In the genomic region with DNA sequence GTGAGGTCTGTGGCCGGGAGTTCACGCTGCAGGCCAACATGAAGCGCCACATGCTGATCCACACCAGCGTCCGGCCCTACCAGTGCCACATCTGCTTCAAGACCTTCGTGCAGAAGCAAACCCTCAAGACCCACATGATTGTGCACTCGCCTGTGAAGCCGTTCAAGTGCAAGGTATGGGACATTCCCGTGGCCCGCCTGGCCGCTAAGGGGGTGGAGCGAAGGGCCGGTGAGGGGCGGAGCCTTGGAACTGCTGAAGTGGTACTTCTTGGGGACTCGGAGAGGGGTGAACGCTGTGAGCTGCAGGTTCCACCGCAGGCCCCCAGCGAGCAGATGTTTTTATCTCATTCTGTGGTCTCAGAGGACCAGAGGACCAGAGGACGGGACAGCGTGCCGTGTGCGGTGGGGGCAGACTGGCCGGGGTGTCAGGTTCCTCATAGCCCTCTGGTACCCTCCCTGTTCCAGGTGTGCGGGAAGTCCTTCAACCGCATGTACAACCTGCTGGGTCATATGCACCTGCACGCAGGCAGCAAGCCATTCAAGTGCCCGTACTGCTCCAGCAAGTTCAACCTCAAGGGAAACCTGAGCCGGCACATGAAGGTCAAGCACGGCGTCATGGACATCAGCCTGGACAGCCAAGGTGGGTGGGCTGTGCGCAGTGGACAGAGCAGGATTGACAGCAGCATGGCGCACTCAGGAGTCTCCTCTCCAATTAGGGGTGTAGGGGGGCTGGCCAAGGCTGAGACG, we compare ENCODE assay signal across 12 mouse cellular contexts. TPM values are rescaled to one million over a fixed set of nuclear protein-coding genes. Genes with fewer than 3 reads are reported as not detected.
DNase-seq lines count a peak whose midpoint lies in the region; ATAC-seq lines count a peak whose summit lies in the region.
"Had no signal": no experiment of that assay in that cellular context is flagged by ENCODE, and none has a peak within 500 bp of the region (broad histone marks: within the 10 kb centered on the region; RNA-seq: fewer than 3 reads in every experiment).

No protein-coding gene starts in this region.

- no peak for ATAC-seq in hindbrain, embryonic 16.5 days
- ATAC-seq in embryonic facial prominence, embryonic 11.5 days (replicated peaks; ENCODE audit: insufficient number of reproducible peaks, low FRiP score, low TSS enrichment, low read depth) = peak; percentile 11; the same call in 1 of the 2 replicates
- peak; percentile 61 for ATAC-seq in kidney, embryonic 15.5 days (replicated peaks; ENCODE audit: low FRiP score)
- no peak for ATAC-seq in midbrain, embryonic 11.5 days (ENCODE audit: low FRiP score)
- no peak for ATAC-seq in cerebellum, adult (ENCODE audit: insufficient number of reproducible peaks, low FRiP score, low TSS enrichment)
- ATAC-seq: forebrain, embryonic 16.5 days had no signal

- H3K9ac ChIP-seq in hindbrain, embryonic 16.5 days (ENCODE audit: low read depth, low read length) = no peak overlapping the region
- no peak overlapping the region for H3K9ac ChIP-seq in embryonic facial prominence, embryonic 11.5 days (replicated peaks; ENCODE audit: low read length)
- no peak overlapping the region for H3K9ac ChIP-seq in kidney, embryonic 15.5 days
- H3K9ac ChIP-seq in midbrain, embryonic 11.5 days (ENCODE audit: low read length) = no peak overlapping the region

- peak; percentile 11 for DNase-seq in hindbrain, embryonic 10.5 days (ENCODE audit: low spot score)
- DNase-seq in embryonic facial prominence, embryonic 11.5 days (ENCODE audit: low spot score) = no peak
- DNase-seq in lung, postnatal 10 days = peak; percentile 80
- no peak for DNase-seq in adrenal gland, adult 2 months
- no peak for DNase-seq in midbrain, embryonic 11.5 days (ENCODE audit: low spot score, missing footprints)
- DNase-seq: layer of hippocampus, adult 9-11 months had no signal

- H3K9me3 ChIP-seq in hindbrain, embryonic 10.5 days = no peaks in the 10 kb centered on the region
- no peaks in the 10 kb centered on the region for H3K9me3 ChIP-seq in hindbrain, embryonic 16.5 days (ENCODE audit: control insufficient read depth, low read length)
- H3K9me3 ChIP-seq in embryonic facial prominence, embryonic 11.5 days (replicated peaks; ENCODE audit: control insufficient read depth, low read length) = no peaks in the 10 kb centered on the region
- H3K9me3 ChIP-seq in kidney, embryonic 15.5 days (replicated peaks) = no peaks in the 10 kb centered on the region
- H3K9me3 ChIP-seq in midbrain, embryonic 11.5 days (ENCODE audit: control insufficient read depth, low read length) = no peaks in the 10 kb centered on the region
- H3K9me3 ChIP-seq: G1E had no signal

- peaks cover 7% of the 10 kb centered on the region; the same call in 1 of the 2 replicates for H3K4me1 ChIP-seq in hindbrain, embryonic 10.5 days (replicated peaks)
- no peaks in the 10 kb centered on the region for H3K4me1 ChIP-seq in hindbrain, embryonic 16.5 days (ENCODE audit: control insufficient read depth, insufficient read depth, low read depth, low read length)
- no peaks in the 10 kb centered on the region for H3K4me1 ChIP-seq in embryonic facial prominence, embryonic 11.5 days (ENCODE audit: control insufficient read depth, insufficient read depth, low read length)
- H3K4me1 ChIP-seq in kidney, embryonic 15.5 days = peaks cover 33% of the 10 kb centered on the region
- no peaks in the 10 kb centered on the region for H3K4me1 ChIP-seq in midbrain, embryonic 11.5 days (ENCODE audit: control insufficient read depth, insufficient read depth, low read length)

- 87% methylated on average over 33 of the region's 33 CpGs for WGBS in hindbrain, embryonic 10.5 days
- WGBS in hindbrain, embryonic 16.5 days = 82% methylated on average over 33 of the region's 33 CpGs
- WGBS in embryonic facial prominence, embryonic 11.5 days = 83% methylated on average over 33 of the region's 33 CpGs
- WGBS in kidney, embryonic 15.5 days = 61% methylated on average over 33 of the region's 33 CpGs
- WGBS in midbrain, embryonic 11.5 days = 86% methylated on average over 33 of the region's 33 CpGs

- peaks cover 100% of the 10 kb centered on the region for H3K36me3 ChIP-seq in hindbrain, embryonic 10.5 days
- H3K36me3 ChIP-seq in hindbrain, embryonic 16.5 days (ENCODE audit: control insufficient read depth, insufficient read depth, low read length) = peaks cover 21% of the 10 kb centered on the region
- peaks cover 11% of the 10 kb centered on the region for H3K36me3 ChIP-seq in embryonic facial prominence, embryonic 11.5 days (replicated peaks; ENCODE audit: control insufficient read depth, insufficient read depth, low read depth, low read length)
- peaks cover 84% of the 10 kb centered on the region for H3K36me3 ChIP-seq in kidney, embryonic 15.5 days
- peaks cover 21% of the 10 kb centered on the region for H3K36me3 ChIP-seq in midbrain, embryonic 11.5 days (ENCODE audit: control insufficient read depth, insufficient read depth, low read length)

- no peak overlapping the region for H3K27ac ChIP-seq in hindbrain, embryonic 10.5 days
- H3K27ac ChIP-seq in hindbrain, embryonic 16.5 days (ENCODE audit: low read depth, low read length) = no peak overlapping the region
- H3K27ac ChIP-seq in embryonic facial prominence, embryonic 11.5 days (replicated peaks; ENCODE audit: low read depth, low read length) = no peak overlapping the region
- peak overlapping the region; percentile 82 for H3K27ac ChIP-seq in kidney, embryonic 15.5 days
- no peak overlapping the region for H3K27ac ChIP-seq in midbrain, embryonic 11.5 days (ENCODE audit: low read depth, low read length)

- no peak overlapping the region for H3K4me3 ChIP-seq in hindbrain, embryonic 10.5 days
- H3K4me3 ChIP-seq in hindbrain, embryonic 16.5 days (ENCODE audit: low read length) = no peak overlapping the region
- no peak overlapping the region for H3K4me3 ChIP-seq in embryonic facial prominence, embryonic 11.5 days (ENCODE audit: low read depth, low read length)
- 0 out of 2 replicates have a peak overlapping the region, but pooled peaks have one; percentile 2 for H3K4me3 ChIP-seq in kidney, embryonic 15.5 days (replicated peaks)
- H3K4me3 ChIP-seq in midbrain, embryonic 11.5 days (ENCODE audit: low read depth, low read length) = no peak overlapping the region

- no peak overlapping the region for H3K4me2 ChIP-seq in hindbrain, embryonic 16.5 days (ENCODE audit: low read length)
- H3K4me2 ChIP-seq in embryonic facial prominence, embryonic 11.5 days (ENCODE audit: low read depth, low read length) = no peak overlapping the region
- peak overlapping the region; percentile 31 for H3K4me2 ChIP-seq in kidney, embryonic 15.5 days
- no peak overlapping the region for H3K4me2 ChIP-seq in midbrain, embryonic 11.5 days
- H3K4me2 ChIP-seq: liver, embryonic 11.5 days had no signal

- H3K27me3 ChIP-seq in hindbrain, embryonic 10.5 days (ENCODE audit: insufficient read depth, poor library complexity, severe bottlenecking) = no peaks in the 10 kb centered on the region
- no peaks in the 10 kb centered on the region for H3K27me3 ChIP-seq in hindbrain, embryonic 16.5 days (replicated peaks; ENCODE audit: control insufficient read depth, insufficient read depth, low read length)
- no peaks in the 10 kb centered on the region for H3K27me3 ChIP-seq in embryonic facial prominence, embryonic 11.5 days (ENCODE audit: control insufficient read depth, insufficient read depth, low read length)
- H3K27me3 ChIP-seq in kidney, embryonic 15.5 days = no peaks in the 10 kb centered on the region
- no peaks in the 10 kb centered on the region for H3K27me3 ChIP-seq in midbrain, embryonic 11.5 days (ENCODE audit: control insufficient read depth, insufficient read depth, low read length)

RNA-seq across cellular contexts. Expression of gene Idh2, which starts 29.0 kb away (rescaled TPM):
- polyA plus RNA-seq in hindbrain, embryonic 10.5 days (2016; fragmentation: Nextera tagmentation; extraction: Ambion mirVana) = 429 and 446 TPM in 2 replicates
- polyA plus RNA-seq in hindbrain, embryonic 16.5 days (2015; fragmentation: Nextera tagmentation; extraction: Ambion mirVana) = 215 and 225 TPM in 2 replicates
- 488 and 508 TPM in 2 replicates for polyA plus RNA-seq in embryonic facial prominence, embryonic 11.5 days (2014; fragmentation: Nextera tagmentation; extraction: Ambion mirVana)
- polyA plus RNA-seq in kidney, embryonic 15.5 days (2015; fragmentation: Nextera tagmentation; extraction: Ambion mirVana) = 633 and 674 TPM in 2 replicates
- total RNA-seq in adrenal gland, adult 2 months (2021) = 100 to 1,000 TPM in 1 of 2 experiments, 10 to 100 TPM in 1; 96.2 to 200 TPM
- polyA plus RNA-seq in adrenal gland, adult 2 months (2012; rRNA removed) = 147 and 150 TPM in 2 replicates
- 349 and 357 TPM in 2 replicates for polyA plus RNA-seq in midbrain, embryonic 11.5 days (2014; fragmentation: Nextera tagmentation; extraction: Ambion mirVana)

Comparison
In these comparisons a context has a peak if more than half of its experiments do, and no peak if none do; other contexts are left out.
1. DNase-seq: peak in hindbrain, embryonic 10.5 days (single experiment) and lung, postnatal 10 days (single experiment); none in embryonic facial prominence, embryonic 11.5 days (single experiment), adrenal gland, adult 2 months (single experiment) and midbrain, embryonic 11.5 days (single experiment).
2. ATAC-seq: peak in embryonic facial prominence, embryonic 11.5 days (single experiment) and kidney, embryonic 15.5 days (single experiment); none in hindbrain, embryonic 16.5 days (single experiment), midbrain, embryonic 11.5 days (single experiment) and cerebellum, adult (single experiment).